Mouse (Mus musculus) mouse trophoblast stem cell (cell line): ENCODE data around the gene Fam193a.

Experiments used
- in situ Hi-C, 2 experiments: fragments of 300-500 bp; cut with MseI, MboI; formaldehyde crosslinking; loops; 2 replicates in 1 of 2; 3 replicates in 1 of 2; pipeline ENCODE4 v1.15.1; 2025

Fam193a gene

DNA sequence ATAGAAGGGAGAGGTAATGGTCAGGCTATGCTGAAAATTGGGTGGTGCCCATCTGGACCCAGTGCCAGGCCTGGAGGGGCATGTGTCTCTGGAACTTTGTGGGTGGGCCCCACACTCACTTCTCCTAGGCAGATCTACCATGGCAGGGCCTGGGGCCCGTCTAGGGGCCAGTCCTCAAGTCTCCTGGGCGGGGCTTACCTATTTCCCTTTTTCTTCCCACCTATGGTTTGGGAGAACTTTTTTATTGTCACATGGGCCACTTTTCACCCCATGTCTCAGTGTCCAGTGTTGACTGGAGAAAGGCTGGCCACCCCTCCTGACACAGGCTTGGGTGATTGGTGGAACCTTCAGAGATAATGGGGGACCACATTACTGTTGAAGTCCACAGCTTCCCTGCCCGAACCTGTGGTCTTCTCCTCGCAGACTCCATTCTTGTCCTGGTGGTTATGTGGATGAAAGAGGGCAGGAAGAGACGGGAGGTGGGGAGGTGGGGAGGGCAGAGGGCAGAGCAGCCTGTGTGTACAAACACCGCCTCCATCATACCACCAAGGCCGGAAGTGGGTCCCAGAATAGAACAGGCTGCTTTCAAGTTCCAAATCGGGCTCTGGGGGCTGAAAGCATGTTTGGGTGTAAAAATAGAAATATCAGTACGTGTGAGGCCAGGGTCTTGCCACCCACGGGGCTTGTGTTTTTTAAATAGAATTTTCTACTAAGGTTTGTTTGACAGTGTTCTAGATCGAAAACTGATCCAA lies 150.9 kb downstream of the Fam193a start:
- in situ Hi-C loops: no loop called here

DNA sequence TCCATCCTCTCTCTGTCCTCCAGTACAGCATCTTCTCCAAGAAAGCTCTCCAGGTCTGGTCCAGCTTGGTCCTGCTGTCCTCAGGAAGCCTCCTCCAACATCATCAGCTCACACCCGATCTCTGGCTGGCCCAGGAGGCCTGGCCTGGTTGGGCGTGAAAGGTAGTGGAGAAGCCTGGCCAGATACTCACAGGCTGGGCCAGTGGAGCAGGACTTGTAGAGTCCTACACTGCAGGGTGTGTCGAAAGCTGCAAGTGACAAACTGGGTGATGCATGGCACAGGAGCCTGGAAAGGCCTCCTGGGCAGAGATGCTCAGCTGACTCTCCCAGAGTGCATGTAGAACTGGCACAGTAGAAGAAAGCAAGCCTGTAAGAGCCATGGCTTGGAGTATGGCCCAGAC lies 151.6 kb downstream of the Fam193a start:
- in situ Hi-C loops: no loop called here

DNA sequence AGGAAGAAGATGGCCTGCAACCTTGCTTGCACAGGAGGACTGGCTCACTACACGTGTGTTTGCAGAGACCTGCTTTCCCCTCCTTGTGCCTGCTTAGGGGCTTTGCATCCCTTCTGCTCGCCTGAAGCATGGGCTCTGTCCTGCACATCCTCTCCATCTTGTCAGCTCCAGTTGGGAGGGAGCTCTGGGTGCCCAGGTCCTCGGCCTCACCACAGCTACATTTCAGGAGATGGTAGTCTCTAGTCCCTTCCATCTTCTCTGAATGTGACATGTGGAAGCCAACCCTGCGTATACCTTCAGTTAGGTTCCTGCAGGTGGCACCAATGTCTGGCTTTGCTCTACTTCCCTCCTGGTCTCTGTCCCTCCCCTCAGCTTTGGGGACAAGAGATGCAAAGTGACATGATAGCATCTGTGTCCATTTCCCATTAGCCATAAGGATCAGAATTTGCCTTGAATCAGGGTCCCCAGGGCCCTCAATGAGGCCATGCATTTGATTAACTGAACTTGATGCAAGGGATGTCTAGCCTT lies 154.3 kb downstream of the Fam193a start:
- in situ Hi-C loops: no loop called here

GRCm38 (mm10) chr5:34524511-34524910 lies 154.8 kb downstream of the Fam193a start:
- in situ Hi-C loops: no loop called here

GRCm38 (mm10) chr5:34525663-34526476 lies 156.1 kb downstream of the Fam193a start, which contains the start of gene Sh3bp2:
Gene Sh3bp2, plus strand, starts transcription at chr5:34525838.
- in situ Hi-C loops: no loop called here

- in situ Hi-C loops: no loop called here
These were observed 156.7 kb downstream of the Fam193a start for GRCm38 (mm10) chr5:34526477-34526775.

- in situ Hi-C loops: no loop called here
These were observed 157.6 kb downstream of the Fam193a start for GRCm38 (mm10) chr5:34527352-34527751.

DNA sequence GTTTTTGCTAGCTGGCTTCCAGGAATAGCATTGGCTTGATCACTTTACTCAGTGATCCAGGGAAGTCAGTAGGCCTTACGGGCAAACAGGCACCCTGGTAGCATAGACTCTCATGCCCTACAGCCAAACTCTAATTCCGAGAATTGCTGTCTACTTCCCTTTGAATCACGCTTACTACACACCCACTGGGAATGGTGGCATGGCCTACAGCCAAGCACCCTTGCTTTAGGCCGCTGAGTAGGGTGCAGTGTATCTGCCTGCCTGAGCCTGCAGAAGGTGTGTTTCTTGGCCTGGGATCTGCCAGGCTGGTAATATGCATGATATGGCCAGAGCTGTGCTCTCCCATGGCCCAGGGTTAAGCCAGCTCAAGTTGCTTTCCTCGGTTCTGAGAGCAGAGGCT lies 159.0 kb downstream of the Fam193a start:
- in situ Hi-C loops: no loop called here

GRCm38 (mm10) chr5:34530116-34530515 lies 160.4 kb downstream of the Fam193a start:
- in situ Hi-C loops: no loop called here

DNA sequence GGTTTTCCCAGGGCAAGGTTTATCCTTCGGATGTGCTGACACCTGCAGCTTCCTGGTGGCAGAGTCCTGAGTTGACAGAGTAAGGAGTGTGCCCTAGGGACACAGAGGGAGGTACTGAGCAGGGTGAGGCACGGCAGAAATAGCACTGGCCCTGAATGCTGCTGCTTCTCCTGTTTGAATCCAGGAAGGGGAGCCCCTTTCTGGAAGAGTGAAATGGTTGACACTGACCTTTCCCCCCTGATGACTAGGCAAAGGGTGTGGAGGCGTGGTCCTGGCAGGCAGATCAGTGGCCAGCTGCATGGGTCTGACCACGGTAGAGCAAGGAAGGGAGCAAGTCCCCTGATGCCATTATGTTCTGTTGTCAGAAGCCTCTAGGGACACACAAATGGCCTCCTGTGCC lies 161.0 kb downstream of the Fam193a start:
- in situ Hi-C loops: no loop called here

GRCm38 (mm10) chr5:34533066-34533465 lies 163.3 kb downstream of the Fam193a start:
- in situ Hi-C loops: no loop called here

- in situ Hi-C loops: no loop called here
These were observed 164.1 kb downstream of the Fam193a start for GRCm38 (mm10) chr5:34533820-34534219.

DNA sequence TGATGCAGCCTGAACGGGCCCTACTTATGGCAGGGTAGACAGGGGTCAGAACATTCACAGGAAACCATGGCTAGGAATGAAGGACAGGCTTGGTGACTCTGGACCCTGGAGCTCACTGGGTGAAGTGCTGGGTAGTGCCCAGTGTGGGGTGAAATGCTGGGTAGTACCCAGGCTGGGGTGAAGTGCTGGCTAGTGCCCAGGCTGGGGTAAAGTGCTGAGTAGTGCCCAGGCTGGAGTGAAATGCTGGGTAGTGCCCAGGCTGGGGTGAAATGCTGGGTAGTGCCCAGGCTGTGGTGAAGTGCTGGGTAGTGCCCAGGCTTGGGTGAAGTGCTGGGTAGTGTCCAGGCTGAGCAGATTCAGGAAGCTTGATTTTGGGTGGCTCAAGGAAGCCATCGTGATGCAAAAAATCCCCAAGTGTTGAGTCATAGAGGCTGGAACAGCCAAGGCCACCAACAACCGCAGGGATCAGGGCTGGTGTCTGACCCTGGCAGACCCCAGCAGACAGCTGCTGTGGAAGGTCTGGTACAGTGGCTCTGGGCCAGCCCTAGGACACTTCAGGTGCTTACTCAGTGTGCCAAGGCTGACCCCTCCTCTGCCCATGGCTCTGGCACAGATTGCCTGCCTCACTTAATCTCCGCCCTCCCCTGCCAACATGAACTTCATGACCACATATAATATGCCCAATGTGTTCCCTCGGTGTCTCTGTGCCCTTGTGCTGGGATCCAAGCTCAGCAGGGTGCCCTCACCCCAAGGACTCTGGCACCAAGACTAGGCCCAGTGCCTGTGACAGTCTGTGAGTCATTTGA lies 165.2 kb downstream of the Fam193a start:
- in situ Hi-C loops: no loop called here

DNA sequence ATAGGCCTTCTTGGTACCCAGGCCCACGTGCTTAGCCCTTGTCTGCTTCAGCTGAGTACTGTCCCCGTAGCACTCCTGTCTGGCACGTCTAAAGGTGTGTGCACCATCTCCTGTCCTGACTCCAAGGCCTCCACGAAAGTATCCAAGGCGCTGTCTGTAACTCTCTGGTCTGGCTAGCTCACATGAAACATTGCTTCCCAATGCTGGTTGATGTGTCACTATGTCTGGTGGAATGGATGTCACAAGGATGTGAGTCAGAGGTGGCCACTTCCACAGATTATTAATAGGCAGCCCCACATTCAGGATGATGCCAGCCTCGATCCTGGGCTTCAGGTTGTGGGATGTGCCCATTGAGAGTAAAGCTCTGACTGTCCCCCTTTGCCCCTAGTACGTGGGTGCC lies 166.1 kb downstream of the Fam193a start:
- in situ Hi-C loops: no loop called here
